Mouse (Mus musculus): ENCODE measurements around the gene Atp2a3.

Atp2a3 gene

DNA sequence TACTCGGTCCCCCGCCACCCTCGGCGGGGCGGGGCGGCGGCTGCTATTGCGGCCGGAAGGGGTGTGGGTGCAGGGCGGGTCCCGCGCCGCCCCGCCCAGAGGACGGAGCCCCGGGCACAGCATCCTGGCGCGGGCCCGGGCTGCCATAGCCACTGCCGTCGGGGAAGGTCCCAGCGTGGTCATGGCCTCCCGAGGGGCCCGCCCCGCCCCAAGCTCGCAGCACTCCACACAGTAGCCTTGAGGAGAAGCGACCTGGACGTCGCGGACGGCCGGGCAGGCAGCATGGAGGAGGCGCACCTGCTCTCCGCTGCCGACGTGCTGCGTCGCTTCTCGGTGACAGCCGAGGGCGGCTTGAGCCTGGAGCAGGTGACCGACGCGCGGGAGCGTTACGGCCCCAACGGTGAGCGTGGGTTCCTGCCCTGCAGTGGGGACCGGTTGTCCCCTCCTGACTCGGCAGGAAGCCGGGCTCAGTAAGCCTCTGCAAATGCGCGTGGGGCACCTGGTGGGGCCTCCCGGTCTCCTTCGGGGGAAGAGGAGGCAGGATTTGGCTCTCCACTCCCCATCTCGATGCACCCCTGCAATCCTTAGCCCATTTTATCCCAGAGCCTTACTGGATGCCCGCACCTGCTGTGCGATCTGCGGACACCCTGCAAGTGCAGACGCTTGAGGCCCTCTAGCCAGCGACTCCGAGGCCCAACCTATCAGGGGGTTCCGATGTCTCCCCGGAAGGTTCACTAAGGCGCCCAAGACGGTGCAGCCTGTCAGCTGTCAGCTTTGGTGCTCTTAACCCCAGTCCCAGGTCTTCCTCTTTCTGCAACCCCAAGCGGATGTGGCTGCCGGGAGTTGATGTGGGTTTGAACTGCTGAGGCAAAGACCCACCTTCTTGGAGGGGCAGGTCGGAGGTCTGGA lies at the start of gene Atp2a3:
Gene Atp2a3, plus strand, starts transcription at position 98 of the 909 bp plus-strand sequence.
- DNase-seq (ENCODE audit: low read depth): peak; percentile 85

DNA sequence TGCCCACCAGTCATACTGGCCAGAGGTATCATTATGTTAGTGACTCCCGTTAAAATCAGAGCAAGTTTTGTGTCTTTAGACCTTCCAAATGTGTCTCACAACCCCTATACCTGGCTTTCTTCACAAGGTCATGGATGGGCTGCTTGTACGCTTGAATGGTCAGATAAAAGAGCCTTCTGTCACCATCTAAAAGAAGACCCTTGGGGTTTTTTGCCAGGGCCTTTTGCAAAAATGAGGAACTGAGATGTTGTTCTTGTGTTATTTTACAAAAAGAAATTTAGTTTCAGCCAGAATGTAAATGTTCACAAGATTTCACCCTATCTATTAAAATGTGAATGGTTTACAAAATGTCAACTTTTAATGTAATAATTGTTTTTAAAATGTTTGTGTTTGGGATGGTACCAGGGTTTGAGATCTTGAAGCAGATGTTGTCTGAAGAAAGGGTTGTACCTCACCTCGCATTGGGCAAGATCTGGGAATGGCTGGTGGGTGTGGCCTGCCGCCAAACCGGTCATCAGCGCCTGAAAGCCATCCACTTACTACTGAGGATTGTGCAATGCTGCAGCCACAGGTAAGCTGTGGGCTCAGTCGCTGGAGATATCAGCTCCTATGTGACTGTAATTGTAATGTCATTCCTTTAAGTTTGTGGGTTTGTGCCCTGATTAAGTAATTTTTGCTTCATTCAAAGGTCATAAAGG lies 43.5 kb upstream of the Atp2a3 start:
- no peak for DNase-seq (ENCODE audit: low read depth)

DNA sequence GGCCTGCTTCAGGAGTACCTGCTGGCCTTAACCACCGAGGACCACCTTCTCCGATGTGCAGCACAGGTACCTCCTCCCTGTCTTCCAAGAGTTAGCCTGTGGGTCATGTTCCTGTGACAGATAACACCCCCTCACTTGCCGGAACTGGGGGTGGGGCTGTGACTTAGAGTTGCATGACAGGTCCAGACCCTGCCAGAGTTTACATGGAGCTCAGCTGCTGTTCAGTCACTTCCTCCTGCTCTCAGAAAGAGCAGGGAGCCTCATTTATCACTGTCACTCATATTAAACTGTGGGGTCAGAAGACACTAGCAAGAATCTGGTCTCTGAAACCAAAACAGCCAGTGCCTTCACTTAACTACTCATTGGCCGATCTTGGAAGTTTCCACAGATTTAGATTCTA lies 37.9 kb upstream of the Atp2a3 start:
- DNase-seq (ENCODE audit: low read depth): no peak

DNA sequence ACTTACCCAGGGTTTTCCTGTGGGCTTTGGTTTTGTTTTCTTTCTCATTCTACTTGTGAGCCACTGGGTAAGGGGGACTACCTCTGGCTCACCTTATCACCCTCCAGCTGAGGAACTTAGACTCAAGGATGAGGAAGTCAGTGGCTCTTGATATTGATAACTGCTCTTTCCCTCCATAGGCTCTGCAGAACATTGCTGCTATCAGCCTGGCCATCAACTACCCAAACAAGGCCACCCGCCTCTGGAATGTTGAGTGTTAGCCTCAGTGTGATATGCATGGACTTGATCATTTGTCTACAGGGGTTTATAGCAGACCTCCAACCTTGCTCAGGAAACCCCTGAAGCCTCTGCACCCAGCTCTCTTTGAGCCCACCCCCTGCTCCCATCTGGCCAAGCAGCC lies 36.5 kb upstream of the Atp2a3 start:
- DNase-seq (ENCODE audit: low read depth): no peak

DNA sequence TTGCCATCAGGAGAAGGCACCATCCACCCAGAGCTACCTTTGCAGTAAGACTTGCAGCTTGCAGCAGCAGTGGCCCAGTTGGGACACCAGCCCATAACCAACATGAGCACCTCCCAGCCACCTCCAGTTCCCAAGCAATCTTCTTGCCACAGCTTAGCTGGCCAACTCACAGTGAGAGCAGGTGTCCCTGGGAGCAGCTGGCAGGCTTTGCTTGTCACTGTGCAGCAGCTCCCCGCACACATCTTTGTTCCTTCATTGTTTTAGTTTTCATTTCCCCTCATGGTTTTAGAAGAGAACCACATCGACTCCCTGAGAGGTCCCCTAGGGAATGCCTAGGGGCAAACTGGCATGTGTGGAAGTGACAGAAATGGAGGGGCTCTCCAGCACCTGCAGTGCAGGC lies 35.9 kb upstream of the Atp2a3 start:
- DNase-seq (ENCODE audit: low read depth): no peak

DNA sequence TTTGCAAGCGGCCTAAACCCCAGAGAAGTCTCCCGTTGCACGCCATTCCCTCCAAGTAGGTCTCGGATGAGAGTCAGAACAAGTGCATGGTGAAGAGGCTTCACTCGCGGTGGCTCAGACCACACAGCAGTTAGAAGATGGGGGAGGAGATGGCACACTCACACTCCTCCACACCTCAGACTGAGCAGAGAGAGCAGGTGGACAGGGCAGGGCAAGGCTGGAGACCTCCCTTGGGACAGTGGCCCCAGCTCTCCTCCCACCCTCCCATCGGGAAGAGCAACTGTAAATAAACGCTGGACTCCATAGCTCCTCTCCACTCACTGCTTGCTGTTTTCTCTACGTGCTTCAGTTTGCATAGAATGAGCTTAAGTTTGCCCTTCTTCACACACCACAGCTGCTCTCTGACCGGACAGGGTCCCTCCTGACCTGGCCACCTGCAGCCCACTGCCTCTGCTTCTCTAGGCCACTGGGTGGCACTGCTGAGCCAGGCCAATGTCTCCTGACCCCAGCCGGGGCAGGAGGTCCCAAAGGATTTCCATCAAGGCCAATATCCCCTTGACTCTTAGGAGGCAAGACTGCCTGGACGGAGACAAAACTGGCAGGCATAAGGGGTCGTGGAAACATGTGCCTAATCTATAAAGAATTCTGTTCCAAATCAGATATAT lies 34.6 kb upstream of the Atp2a3 start:
- DNase-seq (ENCODE audit: low read depth): peak; percentile 50

DNA sequence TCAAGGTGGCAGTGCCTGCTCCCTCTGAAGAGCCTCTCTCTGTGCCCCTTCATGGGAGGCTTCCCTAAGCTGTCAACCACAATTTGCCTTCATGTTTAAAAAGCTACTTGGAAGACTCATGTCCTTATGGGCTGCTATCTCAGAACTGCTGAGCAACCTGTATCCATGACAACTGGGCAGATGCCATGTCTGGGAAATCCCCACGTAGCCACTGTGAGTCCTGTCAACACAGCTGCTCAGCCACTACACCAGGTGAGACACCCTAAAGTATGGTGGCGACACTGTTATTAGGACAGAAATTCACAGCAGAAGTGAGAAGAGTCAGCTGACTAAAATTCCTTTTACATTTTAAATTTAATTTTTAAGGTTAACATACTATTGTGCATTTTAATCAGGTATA lies 32.5 kb upstream of the Atp2a3 start:
- no peak for DNase-seq (ENCODE audit: low read depth)

DNA sequence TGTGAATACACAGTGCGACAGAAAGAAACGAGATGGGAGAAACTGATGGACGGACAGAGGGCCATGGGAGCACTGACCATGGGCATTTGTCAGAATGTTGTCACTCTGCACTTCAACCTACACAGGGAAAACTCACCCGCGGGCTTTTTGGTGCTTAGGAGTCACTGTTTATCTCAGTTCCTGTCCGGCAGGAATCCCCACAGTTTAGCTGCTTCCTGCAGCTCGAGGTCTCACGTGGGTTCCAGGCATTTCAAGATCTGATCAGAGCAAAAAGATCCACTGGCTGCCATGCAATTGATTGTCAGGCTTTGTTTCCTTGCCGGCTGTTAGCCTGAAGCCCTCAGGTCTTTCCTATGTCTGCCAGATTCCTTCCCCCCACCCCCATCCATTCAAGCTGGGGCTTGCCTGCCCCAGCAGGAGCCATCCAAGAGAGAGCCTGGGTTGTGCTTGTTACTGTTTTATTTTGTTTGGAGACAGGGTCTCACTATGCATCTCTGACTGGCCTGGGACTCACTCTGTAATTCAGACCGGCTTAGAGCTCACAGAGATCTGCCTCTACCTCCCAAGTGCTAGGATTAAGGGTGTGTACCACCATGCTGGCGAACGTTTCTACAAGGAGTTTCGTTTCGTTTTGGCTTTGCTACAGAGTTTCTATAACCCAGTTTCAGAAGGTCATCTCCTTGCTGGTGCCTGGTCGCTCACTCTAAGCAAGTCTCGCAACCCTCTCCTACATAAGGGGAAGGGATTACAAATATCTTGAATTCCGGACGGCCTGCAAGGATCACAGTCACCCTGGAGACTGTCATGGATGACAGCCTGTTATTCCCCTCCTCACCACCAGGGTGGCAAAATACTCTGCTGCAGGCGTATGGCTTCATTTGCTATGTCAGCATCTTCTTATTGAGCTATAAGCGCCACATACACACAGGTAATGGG lies 20.5 kb upstream of the Atp2a3 start:
- peak; percentile 70 for DNase-seq (ENCODE audit: low read depth)

DNA sequence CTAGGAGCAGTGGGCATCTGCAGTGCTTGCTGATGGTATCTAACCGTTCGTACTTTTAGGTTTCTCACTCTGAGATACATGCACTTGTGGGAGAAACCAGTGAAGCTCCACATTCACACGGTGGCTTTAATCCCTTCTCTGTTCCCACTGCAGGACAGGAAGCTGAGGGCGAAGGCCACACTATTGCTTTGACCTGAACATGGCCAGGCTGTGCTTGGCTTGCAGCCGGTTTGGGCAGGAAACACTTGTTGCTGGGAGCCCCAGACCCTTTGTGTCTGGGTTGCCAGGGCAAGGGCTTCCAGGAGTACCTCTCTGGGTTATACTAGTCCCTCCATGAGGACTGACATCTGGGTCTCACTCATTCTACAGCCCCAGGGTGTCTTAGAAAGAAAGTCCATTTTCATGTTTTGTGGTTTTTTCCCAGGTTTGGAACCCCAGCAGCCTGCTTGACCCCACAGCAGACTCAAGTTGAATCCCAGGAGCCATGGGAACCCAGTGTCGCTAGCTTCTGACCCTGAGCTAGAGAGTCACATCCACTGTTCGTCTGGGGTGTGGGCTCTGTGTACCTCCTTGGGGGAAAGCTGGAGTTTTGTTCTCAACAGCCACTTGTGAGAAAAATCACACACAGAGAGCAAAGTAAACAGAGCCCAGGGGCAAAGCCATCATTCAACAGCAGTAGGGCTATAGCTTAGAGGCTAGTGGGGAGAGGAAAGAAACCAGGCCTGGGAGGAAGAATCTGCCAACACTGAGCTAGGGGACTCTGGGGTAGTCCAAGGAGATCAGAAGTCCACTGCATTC lies 15.8 kb upstream of the Atp2a3 start:
- DNase-seq (ENCODE audit: low read depth): peak; percentile 64

DNA sequence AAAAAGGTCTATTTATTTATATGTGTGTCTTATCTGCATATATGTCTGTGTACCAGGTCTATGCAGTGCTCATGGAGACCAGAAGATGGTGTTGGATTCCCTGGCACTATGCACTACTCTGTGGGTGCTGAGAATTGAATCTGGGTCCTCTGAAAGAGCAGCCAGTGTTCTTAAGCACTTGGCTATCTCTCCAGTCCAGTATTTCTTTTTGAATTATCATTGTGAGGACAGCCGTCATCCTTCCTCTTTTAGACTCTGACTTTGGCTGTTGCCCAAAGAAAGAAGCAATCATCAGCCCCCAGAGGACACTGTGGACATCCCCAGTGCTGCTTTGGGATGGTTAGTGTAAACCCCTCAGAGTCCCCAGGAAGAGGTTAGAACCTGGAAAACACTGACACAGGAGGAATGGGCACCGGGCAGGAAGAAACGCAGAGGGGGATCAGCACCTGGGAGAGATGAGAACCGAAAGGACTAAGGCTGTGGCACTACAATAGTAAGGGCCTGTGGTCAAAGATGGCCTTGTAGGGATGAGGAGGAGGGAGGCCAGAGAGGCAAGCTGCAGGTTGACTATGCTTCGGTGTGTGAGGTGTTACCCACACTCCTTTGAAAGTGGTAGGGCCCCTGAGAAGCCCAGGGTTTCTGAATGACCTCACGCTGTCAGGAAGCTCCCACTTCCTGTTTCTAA lies 15.0 kb upstream of the Atp2a3 start:
- DNase-seq (ENCODE audit: low read depth): peak; percentile 96

DNA sequence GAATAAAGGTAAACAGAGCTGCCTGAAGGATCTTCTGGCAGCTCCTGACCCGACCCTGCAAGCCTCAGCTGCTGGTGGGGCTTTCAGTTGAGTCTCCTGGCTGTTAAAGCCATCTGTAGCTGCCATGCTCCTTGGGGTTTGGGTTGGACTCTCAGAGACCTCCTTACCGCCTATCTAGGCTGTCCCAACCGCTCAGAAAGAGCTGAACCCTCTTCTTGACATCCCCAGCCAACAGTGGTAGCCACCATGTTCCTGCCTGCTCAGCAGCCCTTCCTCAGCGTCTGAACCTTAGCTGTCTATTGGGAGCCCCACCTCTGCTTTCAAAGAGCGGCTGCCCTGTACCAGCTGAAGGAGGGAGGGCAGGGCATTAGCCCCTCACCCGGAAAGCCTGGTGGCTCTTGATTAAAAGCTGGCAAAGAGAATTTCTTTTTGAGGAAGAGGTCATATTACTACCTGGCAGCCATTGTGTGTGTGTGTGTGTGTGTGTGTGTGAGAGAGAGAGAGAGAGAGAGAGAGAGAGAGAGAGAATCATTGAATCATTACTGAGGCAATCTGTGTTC lies 14.3 kb upstream of the Atp2a3 start:
- DNase-seq (ENCODE audit: low read depth): peak; percentile 92

DNA sequence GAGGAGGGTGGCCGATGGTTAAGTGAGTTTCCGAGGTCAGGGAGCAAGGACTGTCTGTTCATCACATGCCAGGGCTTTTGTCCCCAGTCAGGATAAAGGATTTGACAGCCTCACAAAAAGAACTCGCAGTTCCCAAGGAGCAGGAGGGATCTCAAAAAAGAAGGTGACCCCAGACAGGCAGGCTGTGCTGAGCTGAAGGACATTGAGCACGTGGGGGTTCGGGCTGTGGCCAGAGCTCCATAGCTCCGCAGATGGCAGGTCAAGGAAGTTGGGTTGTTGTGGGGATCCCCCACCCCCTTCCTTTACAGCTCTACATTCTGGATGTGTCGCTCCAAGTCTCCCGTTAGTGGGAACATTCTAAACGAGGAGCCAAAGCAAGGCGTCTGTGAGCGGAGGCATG lies 13.1 kb upstream of the Atp2a3 start:
- DNase-seq (ENCODE audit: low read depth): no peak

DNA sequence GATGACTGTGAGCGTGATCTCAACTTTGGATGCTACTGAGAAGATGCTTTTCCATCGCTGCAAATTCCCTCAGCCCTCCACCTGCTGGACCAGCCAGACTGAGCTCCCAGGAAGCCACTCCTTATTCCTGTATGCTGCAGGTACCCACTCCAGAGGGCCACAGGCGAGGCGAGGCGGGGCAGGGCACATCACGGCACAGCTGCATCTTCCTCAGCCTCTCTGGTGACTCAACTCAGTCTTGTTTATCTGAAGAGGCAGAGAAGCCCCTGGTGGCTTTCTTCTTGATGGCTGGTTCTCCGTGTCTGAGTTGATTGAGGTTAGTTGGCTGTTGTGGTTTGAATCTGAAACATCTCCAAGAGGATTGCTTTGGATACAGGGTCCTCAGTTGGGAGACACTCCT lies 12.7 kb upstream of the Atp2a3 start:
- no peak for DNase-seq (ENCODE audit: low read depth)

DNA sequence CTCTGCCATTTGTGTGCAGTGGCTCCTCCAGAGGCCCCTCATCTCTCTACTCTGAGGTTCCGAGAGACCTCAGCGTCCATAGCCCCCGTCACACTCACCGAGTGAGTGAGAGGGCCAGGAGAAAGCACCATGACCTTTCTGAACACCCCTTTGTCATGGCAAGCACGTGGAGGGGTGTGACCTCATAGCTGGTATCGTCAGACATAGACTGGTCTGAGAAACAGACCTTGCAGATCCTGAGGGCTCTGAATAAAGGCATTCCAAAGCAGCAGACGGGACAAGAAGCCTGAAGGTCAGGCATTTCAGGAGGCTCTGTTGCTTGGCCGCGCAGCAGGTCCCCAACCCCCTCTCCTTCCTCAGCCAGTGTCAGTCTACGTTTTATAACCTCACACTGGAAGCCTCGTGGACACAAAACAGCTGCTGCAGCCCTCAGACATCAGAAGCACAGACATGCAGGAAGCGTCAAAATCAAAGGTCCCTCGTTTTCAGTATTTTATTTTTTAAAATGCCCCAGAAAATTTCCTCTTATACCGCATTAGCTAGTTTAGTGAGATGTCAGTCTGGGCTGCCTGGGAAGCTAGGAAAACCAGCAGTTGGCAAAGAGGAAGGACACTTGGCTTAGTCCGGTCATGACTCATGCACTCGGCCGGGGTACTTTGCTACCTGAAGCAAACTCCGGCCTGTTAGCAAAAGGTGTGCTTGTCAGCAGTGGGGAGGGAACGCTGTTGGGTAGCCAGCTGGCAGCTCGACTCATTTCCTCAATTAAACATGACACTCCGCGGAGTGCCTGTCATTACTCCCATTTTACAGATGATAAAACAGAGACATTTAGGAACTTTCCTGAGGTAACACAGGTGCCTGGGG lies 9.6 kb upstream of the Atp2a3 start:
- DNase-seq (ENCODE audit: low read depth): peak; percentile 52

DNA sequence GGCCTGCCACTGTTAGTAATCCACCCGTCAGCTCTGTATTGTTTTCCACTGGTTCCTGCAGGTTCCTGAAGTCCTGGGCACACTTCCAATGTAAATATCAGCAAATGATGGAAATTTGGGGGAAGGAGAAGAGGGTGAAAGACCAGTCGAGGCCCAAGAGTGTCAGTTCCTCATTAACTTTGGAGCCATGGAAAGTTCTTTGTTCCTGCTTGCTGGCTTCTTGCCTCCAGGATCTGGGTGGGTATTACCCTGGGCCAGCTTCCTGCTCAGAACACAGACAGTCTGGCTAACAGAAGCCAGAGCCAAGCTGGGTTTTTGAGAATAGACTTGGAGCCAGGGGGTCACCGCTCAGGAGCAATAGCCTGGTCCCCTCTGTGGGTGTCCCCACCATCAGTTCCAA lies 8.7 kb upstream of the Atp2a3 start:
- DNase-seq (ENCODE audit: low read depth): no peak

DNA sequence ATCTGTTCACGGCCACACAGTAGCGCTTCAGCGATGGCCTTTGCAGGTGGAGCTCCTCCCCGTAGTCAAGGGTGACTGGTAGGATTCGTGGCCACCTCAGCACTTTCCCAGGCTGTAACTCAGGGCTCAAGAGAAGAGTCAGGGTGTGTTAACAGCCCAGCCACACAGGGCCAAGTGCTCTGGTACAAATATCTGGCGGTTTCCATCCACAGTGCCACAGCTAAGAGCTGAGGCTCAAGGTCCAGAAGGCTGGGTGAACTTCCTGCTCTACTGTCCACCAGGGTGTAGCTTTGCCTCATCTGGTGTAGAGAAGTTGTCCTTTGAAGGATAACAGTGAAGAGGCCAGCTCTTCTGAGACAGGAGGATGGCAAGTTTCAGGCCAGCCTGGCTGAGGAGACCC lies 8.3 kb upstream of the Atp2a3 start:
- DNase-seq (ENCODE audit: low read depth): no peak

DNA sequence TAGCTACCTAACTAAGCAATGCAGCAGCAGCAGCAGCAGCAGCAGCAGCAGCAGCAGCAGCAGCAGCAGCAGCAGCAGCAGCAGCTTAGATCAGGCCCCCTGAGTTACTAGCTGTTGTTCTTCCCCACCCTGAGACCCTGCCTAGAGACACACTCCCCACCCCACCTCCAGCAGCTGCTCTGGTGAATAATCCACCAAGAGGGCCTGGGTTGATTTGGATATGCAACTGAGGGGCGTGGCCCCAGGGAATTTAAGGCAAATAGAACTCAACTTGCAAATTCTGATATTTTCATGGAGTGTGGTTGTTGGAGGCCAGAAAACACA lies 7.9 kb upstream of the Atp2a3 start:
- no peak for DNase-seq (ENCODE audit: low read depth)

DNA sequence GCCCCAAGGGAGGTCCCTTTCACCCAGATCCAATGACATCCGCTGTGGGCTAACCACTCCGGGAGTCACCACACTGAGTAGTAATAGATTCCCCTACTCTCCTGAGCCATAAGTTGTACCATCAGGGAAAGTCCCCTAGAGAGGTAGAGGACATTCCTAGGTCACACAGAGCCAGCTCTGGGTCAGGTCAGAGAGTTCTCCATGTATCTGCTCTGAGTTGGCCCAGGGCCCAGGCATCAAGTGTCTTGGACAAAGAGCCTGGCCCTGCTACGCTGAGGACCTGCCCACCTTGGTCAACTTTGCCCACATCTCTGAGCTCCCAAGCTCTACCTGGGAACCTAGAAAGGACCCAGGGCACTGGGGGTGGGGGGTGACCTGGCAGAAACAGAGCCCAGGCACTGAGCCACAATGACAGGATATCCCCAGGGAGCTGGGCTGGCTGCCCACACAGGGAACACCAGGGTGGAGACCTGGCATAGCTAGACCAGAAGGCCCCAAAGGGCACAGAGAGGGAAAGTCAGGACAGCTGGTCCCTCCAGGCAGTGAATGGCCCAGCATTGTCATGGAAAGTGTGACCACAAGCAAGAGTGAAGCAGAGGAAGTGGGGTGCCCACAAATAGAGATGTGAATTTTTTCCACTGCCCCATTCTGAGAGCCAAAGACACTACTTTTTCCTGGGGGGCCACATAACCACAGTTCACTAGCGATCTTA lies 7.4 kb upstream of the Atp2a3 start:
- DNase-seq (ENCODE audit: low read depth): peak; percentile 92

DNA sequence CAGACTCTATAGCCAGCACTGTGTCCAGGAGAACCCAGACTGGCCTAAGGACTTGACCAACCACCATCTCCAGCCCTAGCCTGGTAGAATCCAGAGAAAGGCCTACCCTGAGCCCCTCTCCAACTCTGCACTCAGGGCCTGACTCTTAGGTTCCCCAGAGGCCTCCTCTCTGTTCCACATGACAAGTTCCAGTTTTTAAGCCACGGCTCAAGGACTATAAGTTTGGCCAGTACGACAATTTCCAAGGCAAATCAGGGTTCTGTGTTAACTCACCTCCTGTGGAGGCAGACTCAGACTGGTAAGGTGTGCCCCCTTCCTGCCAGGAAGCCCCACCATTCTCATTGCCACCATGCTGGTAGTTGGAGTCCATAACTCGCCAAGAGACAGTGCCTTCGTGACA lies 6.8 kb upstream of the Atp2a3 start:
- no peak for DNase-seq (ENCODE audit: low read depth)
